Mouse (Mus musculus) lung, postnatal 0 days (tissue): ENCODE data around the gene Epb41. TPM values are rescaled to one million over a fixed set of nuclear protein-coding genes. Genes with fewer than 3 reads are reported as not detected.

Source experiments
- ATAC-seq: fragments of 200-750 bp; cut with Nextera tagmentation; 2 replicates; pipeline ENCODE4 v1.8.0; 2017; ENCODE audit warnings: moderate library complexity
- DNase-seq: peaks from one replicate; pipeline ENCODE4 v3.0.0-alpha.2; 2016; ENCODE audit warnings: low spot score
- H3K27ac ChIP-seq: fragments of 300-500 bp; sonication (generic); 2 replicates; pipeline ENCODE4 v1.5.1; 2014; ENCODE audit warnings: antibody characterized with exemption, mild to moderate bottlenecking, low read length, mixed read lengths
- H3K27me3 ChIP-seq: fragments of 300-500 bp; sonication (generic); replicated peaks from 2 replicates; pipeline ENCODE4 v1.6.1; 2014; ENCODE audit warnings: low read length, mixed read lengths; ENCODE audit not compliant: insufficient read depth
- H3K36me3 ChIP-seq: fragments of 300-500 bp; sonication (generic); 2 replicates; pipeline ENCODE4 v1.6.1; 2014; ENCODE audit warnings: low read length, mixed read lengths; ENCODE audit not compliant: insufficient read depth
- H3K4me1 ChIP-seq: fragments of 300-500 bp; sonication (generic); 2 replicates; pipeline ENCODE4 v1.6.1; 2014; ENCODE audit warnings: antibody characterized with exemption, low read depth, low read length, mixed read lengths; ENCODE audit not compliant: insufficient read depth
- H3K4me2 ChIP-seq: fragments of 300-500 bp; sonication (generic); replicated peaks from 2 replicates; pipeline ENCODE4 v1.6.1; 2014; ENCODE audit warnings: low read depth, mild to moderate bottlenecking, low read length, moderate library complexity, mixed read lengths
- H3K4me3 ChIP-seq: fragments of 300-500 bp; sonication (generic); 2 replicates; pipeline ENCODE4 v1.5.1; 2014; ENCODE audit warnings: low read depth, low read length
- H3K9ac ChIP-seq: fragments of 300-500 bp; sonication (generic); replicated peaks from 2 replicates; pipeline ENCODE4 v1.6.1; 2014; ENCODE audit warnings: low read depth, mild to moderate bottlenecking
- H3K9me3 ChIP-seq: fragments of 300-500 bp; sonication (generic); 2 replicates; pipeline ENCODE4 v1.6.1; 2016; ENCODE audit warnings: low read length, mixed read lengths
- CTCF ChIP-seq: IDR thresholded peaks from 2 replicates; pipeline ENCODE4 v1.5.1; 2016; ENCODE audit warnings: antibody characterized with exemption, mild to moderate bottlenecking
- EP300 ChIP-seq: IDR thresholded peaks from 2 replicates; pipeline ENCODE4 v1.6.1; 2016; ENCODE audit warnings: antibody characterized with exemption, mild to moderate bottlenecking, control low read depth
- WGBS: fragments of 180-500 bp; shearing (Covaris S2); extraction: QIAGEN DNeasy Blood & Tissue Kit; methylation state at CpG from one replicate; pipeline ENCODE4 v1.1.7; 2014; 5-methylcytosine and 5-hydroxymethylcytosine counted together
- polyA plus RNA-seq: library from polyadenylated mRNA; unstranded; fragments of >200 nt; fragmentation: Nextera tagmentation; extraction: Ambion mirVana; gene quantifications from 2 replicates; pipeline ENCODE4 v1.2.1, GENCODE M21; 2015

The Epb41 gene
- 29.9 and 32.5 TPM in 2 replicates for polyA plus RNA-seq

DNA sequence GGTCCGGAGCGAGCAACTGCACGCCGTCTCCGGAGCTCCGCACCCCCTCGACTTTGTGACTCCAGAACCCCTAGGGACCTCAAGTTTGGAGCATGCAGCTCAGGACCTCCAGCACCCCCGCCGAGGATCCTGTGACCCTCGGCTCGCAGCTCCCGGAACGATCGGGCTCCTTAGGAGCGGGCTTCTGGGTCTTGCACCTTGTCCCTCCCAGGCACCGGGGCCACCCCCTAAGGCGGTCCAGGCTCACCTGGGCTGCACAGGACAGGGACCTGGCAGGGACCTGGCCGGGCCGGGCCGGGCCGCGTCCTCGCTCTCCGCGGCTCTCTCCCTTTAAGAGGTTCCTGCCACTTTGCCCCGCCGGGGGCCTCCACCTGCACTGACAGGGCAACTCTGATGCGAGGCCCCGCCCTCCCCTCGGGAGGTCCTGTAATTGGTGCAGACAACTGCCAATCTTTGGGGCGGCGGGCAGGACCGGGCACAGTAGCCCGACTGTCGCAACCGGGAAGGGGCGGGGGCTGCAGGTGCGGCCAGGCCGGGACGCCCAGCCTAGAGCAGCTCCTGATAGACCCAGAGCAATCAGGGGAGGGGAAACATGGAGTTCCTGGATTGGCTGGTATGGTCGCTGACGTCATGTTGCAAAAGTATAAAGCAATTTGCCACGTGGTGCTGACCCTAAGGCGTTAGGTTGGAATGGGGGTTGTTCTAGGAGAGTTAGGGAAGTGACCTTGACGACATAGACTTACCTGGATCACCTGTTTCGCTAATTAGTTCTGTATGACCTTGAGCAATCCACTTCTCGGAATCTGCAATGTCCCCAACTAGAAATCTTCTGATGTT, at the start of gene Epb41:
Epb41 (minus strand) TSS at position 389 of the 837 bp plus-strand sequence.
- no peaks in the 10 kb centered on the region for H3K27me3 ChIP-seq
- no peak; the same call in 1 of the 2 replicates for TF ChIP-seq EP300
- no peak for TF ChIP-seq CTCF
- peak within 1 kb of the TSS; percentile 77 for H3K9ac ChIP-seq

DNA sequence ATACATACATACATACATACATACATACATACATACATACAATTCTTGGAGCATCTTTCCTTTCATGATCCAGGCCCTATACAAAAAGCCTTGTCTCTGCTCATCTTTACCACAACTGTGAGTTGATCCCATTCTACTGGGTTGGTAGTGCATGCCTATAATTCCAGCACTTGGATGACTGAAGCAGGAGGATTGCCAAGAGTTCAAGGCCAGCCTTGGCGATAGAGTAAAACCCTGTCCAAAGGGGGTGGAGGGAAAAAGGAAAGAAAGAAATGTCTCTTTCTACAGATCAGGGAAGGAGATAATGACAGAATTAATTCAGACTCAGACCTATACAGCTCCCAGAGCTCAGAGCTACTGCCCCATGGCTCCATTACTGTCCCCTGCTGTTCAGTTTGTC, 48.0 kb upstream of the Epb41 start:
- TF ChIP-seq CTCF (no peak), EP300 (no peak)
- H3K36me3 ChIP-seq: no peaks in the 10 kb centered on the region
- no peak overlapping the region for H3K4me3 ChIP-seq
- no peak overlapping the region for H3K4me2 ChIP-seq
- ATAC-seq (no peak), DNase-seq (no peak)
- 65% methylated on average over 1 of the region's 1 CpGs for WGBS
- H3K9me3 ChIP-seq: no peaks in the 10 kb centered on the region
- H3K4me1 ChIP-seq: no peaks in the 10 kb centered on the region
- H3K27me3 ChIP-seq: no peaks in the 10 kb centered on the region
- no peak overlapping the region for H3K9ac ChIP-seq
- no peak overlapping the region for H3K27ac ChIP-seq

More for the DNA sequence above, at the start of gene Epb41:
- DNase-seq (peak; percentile 97), ATAC-seq (peak; percentile 95)
- WGBS: 2% methylated on average over 40 of the region's 47 CpGs
- Histone ChIP-seq H3K4me3 (peak within 1 kb of the TSS; percentile 79), H3K27ac (peak within 1 kb of the TSS; percentile 89), H3K36me3 (no peaks in the 10 kb centered on the region), H3K4me1 (peaks cover 6% of the 10 kb centered on the region; the same call in 1 of the 2 replicates), H3K9me3 (no peaks in the 10 kb centered on the region), H3K4me2 (peak within 1 kb of the TSS; percentile 99)

DNA sequence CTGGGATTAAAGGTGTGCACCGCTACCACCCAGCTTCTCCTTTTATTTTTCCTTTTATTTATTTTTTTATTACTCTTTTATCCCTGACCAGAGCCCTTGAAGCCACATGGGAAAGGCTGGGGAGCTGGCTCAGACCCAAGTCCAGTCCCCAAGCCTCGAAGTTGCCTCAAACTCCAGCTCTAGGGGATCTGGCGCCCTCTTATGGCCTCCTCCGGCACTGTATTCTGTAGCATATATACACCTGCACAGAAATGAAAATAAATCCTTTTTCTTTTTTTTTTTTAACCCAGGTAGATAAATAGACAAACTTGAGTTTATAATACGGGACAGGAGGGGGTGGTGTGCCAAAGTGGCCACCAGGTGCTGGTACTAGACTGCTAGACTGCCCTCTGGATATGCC, 46.6 kb upstream of the Epb41 start:
- TF ChIP-seq EP300: no peak
- peak; percentile 21 for TF ChIP-seq CTCF
- no peak overlapping the region for H3K4me2 ChIP-seq
- no peak overlapping the region for H3K27ac ChIP-seq
- DNase-seq: no peak
- H3K27me3 ChIP-seq: no peaks in the 10 kb centered on the region
- no peak overlapping the region for H3K9ac ChIP-seq
- H3K9me3 ChIP-seq: no peaks in the 10 kb centered on the region
- H3K4me1 ChIP-seq: no peaks in the 10 kb centered on the region
- WGBS: 76% methylated on average over 5 of the region's 5 CpGs
- ATAC-seq: no peak
- no peaks in the 10 kb centered on the region for H3K36me3 ChIP-seq
- no peak overlapping the region for H3K4me3 ChIP-seq

DNA sequence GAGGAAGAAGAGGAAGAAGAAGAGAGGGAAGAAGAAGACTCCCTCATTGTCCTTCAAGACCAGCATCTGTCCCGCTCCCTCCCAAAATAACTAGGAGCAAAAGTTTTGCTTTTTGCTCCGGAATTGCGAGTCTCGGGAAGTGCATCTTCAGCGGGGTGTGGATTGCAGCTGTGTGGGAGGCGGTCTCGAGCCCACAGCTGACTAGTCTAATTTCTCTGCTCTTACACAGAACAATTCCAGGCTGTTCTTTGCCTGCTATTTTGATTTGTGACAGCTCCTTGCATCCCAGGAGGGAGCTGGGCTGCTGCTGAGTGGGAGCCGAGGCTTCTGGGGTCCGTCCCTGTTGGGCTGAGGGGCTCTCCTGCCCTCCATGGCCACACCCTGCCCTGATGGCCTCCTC, 44.4 kb upstream of the Epb41 start:
- no peaks in the 10 kb centered on the region for H3K9me3 ChIP-seq
- no peak for TF ChIP-seq EP300
- TF ChIP-seq CTCF: no peak
- no peak overlapping the region for H3K4me3 ChIP-seq
- WGBS: 47% methylated on average over 9 of the region's 9 CpGs
- H3K4me1 ChIP-seq: no peaks in the 10 kb centered on the region
- no peak overlapping the region for H3K4me2 ChIP-seq
- no peak for DNase-seq
- no peak for ATAC-seq
- H3K27me3 ChIP-seq: no peaks in the 10 kb centered on the region
- H3K36me3 ChIP-seq: no peaks in the 10 kb centered on the region
- H3K9ac ChIP-seq: no peak overlapping the region
- no peak overlapping the region for H3K27ac ChIP-seq

DNA sequence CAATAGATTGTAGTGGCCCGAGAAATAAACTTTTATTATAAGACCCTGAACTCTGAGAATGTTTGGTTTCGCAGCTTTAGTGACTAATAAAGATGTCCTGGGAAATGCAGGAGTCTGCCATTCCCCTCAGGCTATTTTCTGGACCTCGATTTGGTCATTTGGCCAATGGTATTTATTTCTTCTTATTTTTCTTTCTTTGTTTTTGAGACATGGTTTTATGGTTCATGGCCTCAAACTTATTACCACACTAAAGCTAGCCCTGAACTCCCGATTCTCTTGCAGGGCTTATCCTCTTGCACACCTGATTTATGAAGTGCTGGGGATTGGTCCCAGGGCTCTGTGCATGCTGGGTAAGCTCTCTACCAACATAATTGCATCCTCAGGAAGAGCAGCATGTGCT, 41.2 kb upstream of the Epb41 start:
- Histone ChIP-seq H3K9me3 (no peaks in the 10 kb centered on the region), H3K4me3 (no peak overlapping the region), H3K9ac (no peak overlapping the region), H3K27me3 (peaks cover 3% of the 10 kb centered on the region; the same call in 1 of the 2 replicates), H3K36me3 (no peaks in the 10 kb centered on the region), H3K27ac (no peak overlapping the region), H3K4me1 (no peaks in the 10 kb centered on the region), H3K4me2 (no peak overlapping the region)
- ATAC-seq: no peak
- DNase-seq: no peak
- no peak for TF ChIP-seq CTCF
- no peak for TF ChIP-seq EP300
- 70% methylated on average over 4 of the region's 4 CpGs for WGBS

DNA sequence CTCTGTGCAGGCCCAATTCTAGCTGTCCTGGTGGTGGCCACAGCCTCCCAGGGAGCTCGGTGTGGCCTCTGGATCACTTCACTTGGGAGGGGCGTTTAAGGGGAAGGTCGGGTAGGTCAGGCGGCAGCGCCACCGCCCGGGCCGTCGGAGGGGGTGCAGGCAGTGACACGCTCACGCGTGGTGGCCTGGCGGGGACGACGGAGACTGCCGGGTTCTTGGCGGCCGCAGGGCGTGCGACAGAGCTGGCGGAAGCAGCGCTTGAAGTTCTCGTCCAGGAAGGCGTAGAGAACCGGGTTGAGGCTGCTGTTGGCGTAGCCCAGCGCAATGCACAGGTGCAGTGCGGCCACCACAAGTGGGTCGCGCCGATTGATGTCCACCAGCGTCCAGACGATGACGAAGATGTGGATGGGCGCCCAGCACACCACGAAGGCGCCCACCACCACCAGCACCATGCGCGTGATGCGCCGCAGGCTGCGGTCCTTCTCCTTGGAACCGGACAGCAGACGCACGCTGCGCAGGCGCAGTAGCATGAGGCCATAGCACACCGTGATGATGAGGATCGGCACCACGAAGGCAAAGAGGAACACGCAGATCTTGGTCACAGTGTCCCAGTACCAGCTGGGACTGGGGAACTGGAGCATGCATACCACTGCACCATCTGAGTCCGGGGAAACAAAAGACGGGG, 38.4 kb upstream of the Epb41 start:
- no peaks in the 10 kb centered on the region for H3K4me1 ChIP-seq
- peak; percentile 19 for DNase-seq
- 31% methylated on average over 53 of the region's 53 CpGs for WGBS
- ATAC-seq: peak; percentile 40; the same call in 1 of the 2 replicates
- H3K27me3 ChIP-seq: peaks cover 3% of the 10 kb centered on the region; the same call in 1 of the 2 replicates
- H3K4me3 ChIP-seq: peak overlapping the region; percentile 12; the same call in 1 of the 2 replicates
- no peaks in the 10 kb centered on the region for H3K36me3 ChIP-seq
- H3K27ac ChIP-seq: no peak overlapping the region
- H3K9me3 ChIP-seq: no peaks in the 10 kb centered on the region
- no peak for TF ChIP-seq EP300
- TF ChIP-seq CTCF: peak; percentile 35
- H3K4me2 ChIP-seq: peak overlapping the region; percentile 52
- H3K9ac ChIP-seq: no peak overlapping the region
